Mouse (Mus musculus) cerebellum, adult 2 months (tissue): Measurements from ENCODE around the gene Abcc9.

ENCODE experiments used
- CTCF ChIP-seq: fragments of 200-500 bp; IDR thresholded peaks from 2 replicates; pipeline ENCODE4 v1.5.1; 2011; ENCODE audit warnings: low read depth, mild to moderate bottlenecking, control low read depth, low read length, moderate library complexity, borderline replicate concordance; ENCODE audit not compliant: insufficient read depth
- POLR2A ChIP-seq: fragments of 200-500 bp; IDR thresholded peaks from 2 replicates; pipeline ENCODE4 v1.6.1; 2011; ENCODE audit warnings: low read length, control low read depth, borderline replicate concordance; ENCODE audit not compliant: insufficient read depth

GRCm38 (mm10) chr6:142558076-142558475, 144.0 kb downstream of the Abcc9 start:
- TF ChIP-seq CTCF = no peak
- TF ChIP-seq POLR2A = no peak
